Mouse (Mus musculus) liver, postnatal 0 days (tissue): Measurements from ENCODE around the gene Timp3. TPM values are rescaled to one million over a fixed set of nuclear protein-coding genes. Genes with fewer than 3 reads are reported as not detected.

Source experiments
- ATAC-seq: fragments of 200-750 bp; cut with Nextera tagmentation; 2 replicates; pipeline ENCODE4 v1.8.0; 2017; ENCODE audit warnings: mild to moderate bottlenecking, moderate library complexity
- DNase-seq: peaks from one replicate; pipeline ENCODE4 v3.0.0-alpha.2; 2016
- H3K27ac ChIP-seq: fragments of 300-500 bp; sonication (generic); 2 replicates; pipeline ENCODE4 v1.5.1; 2014; ENCODE audit warnings: antibody characterized with exemption, moderate library complexity, mild to moderate bottlenecking, low read depth
- H3K27me3 ChIP-seq: fragments of 300-500 bp; sonication (generic); 2 replicates; pipeline ENCODE4 v1.6.1; 2014; ENCODE audit warnings: low read length, control low read depth, mixed read lengths; ENCODE audit not compliant: insufficient read depth
- H3K36me3 ChIP-seq: fragments of 300-500 bp; sonication (generic); replicated peaks from 2 replicates; pipeline ENCODE4 v1.6.1; 2014; ENCODE audit warnings: mild to moderate bottlenecking, control low read depth, low read length, moderate library complexity, mixed read lengths; ENCODE audit not compliant: insufficient read depth
- H3K4me1 ChIP-seq: fragments of 300-500 bp; sonication (generic); 2 replicates; pipeline ENCODE4 v1.6.1; 2014; ENCODE audit warnings: antibody characterized with exemption, mild to moderate bottlenecking, control low read depth; ENCODE audit not compliant: insufficient read depth
- H3K4me2 ChIP-seq: fragments of 300-500 bp; sonication (generic); 2 replicates; pipeline ENCODE4 v1.6.1; 2014; ENCODE audit warnings: low read depth, mild to moderate bottlenecking, low read length, moderate library complexity, mixed read lengths
- H3K4me3 ChIP-seq: fragments of 300-500 bp; sonication (generic); 2 replicates; pipeline ENCODE4 v1.5.1; 2014; ENCODE audit warnings: low read depth, low read length
- H3K9ac ChIP-seq: fragments of 300-500 bp; sonication (generic); replicated peaks from 2 replicates; pipeline ENCODE4 v1.6.1; 2014; ENCODE audit warnings: mild to moderate bottlenecking, moderate library complexity
- H3K9me3 ChIP-seq: fragments of 300-500 bp; sonication (generic); 2 replicates; pipeline ENCODE4 v1.6.1; 2016; ENCODE audit warnings: mild to moderate bottlenecking, control low read depth, low read length, mixed read lengths
- CTCF ChIP-seq: sonication (generic); IDR thresholded peaks from 2 replicates; pipeline ENCODE4 v1.5.1; 2016; ENCODE audit warnings: antibody characterized with exemption, low read depth
- EP300 ChIP-seq: IDR thresholded peaks from 2 replicates; pipeline ENCODE4 v1.6.1; 2016; ENCODE audit warnings: antibody characterized with exemption, low read depth, mild to moderate bottlenecking
- WGBS: fragments of 180-500 bp; shearing (Covaris S2); extraction: QIAGEN DNeasy Blood & Tissue Kit; methylation state at CpG from one replicate; pipeline ENCODE4 v1.1.7; 2014; ENCODE audit not compliant: insufficient replicate concordance; 5-methylcytosine and 5-hydroxymethylcytosine counted together
- polyA plus RNA-seq: library from polyadenylated mRNA; unstranded; fragments of >200 nt; fragmentation: Nextera tagmentation; extraction: Ambion mirVana; gene quantifications from 2 replicates; pipeline ENCODE4 v1.2.1, GENCODE M21; 2015

The Timp3 gene
- polyA plus RNA-seq, 1 experiment from 2014 or later, result 7.9 TPM

DNA sequence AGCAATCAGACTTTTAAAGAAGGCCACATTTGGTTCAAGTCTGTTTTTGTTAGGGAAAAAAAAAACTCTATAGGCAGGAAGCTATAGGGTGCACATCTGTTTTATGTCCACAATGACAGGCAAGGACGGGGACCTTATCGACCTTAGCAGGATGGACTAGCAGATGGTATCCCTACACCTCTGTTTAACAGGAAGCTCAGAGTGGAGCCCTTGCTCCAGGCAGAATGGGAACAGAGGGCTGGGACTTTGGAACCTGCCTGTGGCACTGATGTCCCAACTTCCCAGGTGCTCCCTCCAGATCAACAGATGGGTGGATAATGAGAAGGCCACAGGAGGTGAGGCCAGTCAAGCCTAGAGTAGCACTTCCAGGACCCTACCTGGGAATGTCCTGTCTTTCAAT lies 80.5 kb downstream of the Timp3 start:
- TF ChIP-seq CTCF (no peak), EP300 (no peak)
- 50% methylated on average over 2 of the region's 2 CpGs for WGBS
- H3K27me3 ChIP-seq, result no peaks in the 10 kb centered on the region
- H3K9me3 ChIP-seq, result no peaks in the 10 kb centered on the region
- no peak for DNase-seq
- H3K4me3 ChIP-seq, result no peak overlapping the region
- no peak overlapping the region for H3K9ac ChIP-seq
- no peaks in the 10 kb centered on the region for H3K36me3 ChIP-seq
- ATAC-seq, result peak; percentile 75
- no peak overlapping the region for H3K27ac ChIP-seq
- no peaks in the 10 kb centered on the region for H3K4me1 ChIP-seq
- no peak overlapping the region for H3K4me2 ChIP-seq

GRCm38 (mm10) chr10:86381150-86381921 lies 81.2 kb downstream of the Timp3 start:
- H3K36me3 ChIP-seq, result no peaks in the 10 kb centered on the region
- H3K4me1 ChIP-seq, result no peaks in the 10 kb centered on the region
- no peak overlapping the region for H3K9ac ChIP-seq
- no peaks in the 10 kb centered on the region for H3K27me3 ChIP-seq
- 72% methylated on average over 9 of the region's 9 CpGs for WGBS
- no peak overlapping the region for H3K4me2 ChIP-seq
- no peak overlapping the region for H3K4me3 ChIP-seq
- ATAC-seq, result no peak
- TF ChIP-seq CTCF, result no peak
- TF ChIP-seq EP300, result no peak
- H3K9me3 ChIP-seq, result no peaks in the 10 kb centered on the region
- no peak for DNase-seq
- H3K27ac ChIP-seq, result no peak overlapping the region

GRCm38 (mm10) chr10:86381922-86382260 lies 81.7 kb downstream of the Timp3 start:
- TF ChIP-seq CTCF (no peak), EP300 (no peak)
- Histone ChIP-seq H3K4me3 (no peak overlapping the region), H3K9ac (no peak overlapping the region), H3K27me3 (no peaks in the 10 kb centered on the region), H3K4me2 (no peak overlapping the region), H3K4me1 (no peaks in the 10 kb centered on the region), H3K27ac (no peak overlapping the region), H3K9me3 (no peaks in the 10 kb centered on the region), H3K36me3 (no peaks in the 10 kb centered on the region)
- ATAC-seq (no peak), DNase-seq (no peak)
- WGBS, result 47% methylated on average over 2 of the region's 2 CpGs

DNA sequence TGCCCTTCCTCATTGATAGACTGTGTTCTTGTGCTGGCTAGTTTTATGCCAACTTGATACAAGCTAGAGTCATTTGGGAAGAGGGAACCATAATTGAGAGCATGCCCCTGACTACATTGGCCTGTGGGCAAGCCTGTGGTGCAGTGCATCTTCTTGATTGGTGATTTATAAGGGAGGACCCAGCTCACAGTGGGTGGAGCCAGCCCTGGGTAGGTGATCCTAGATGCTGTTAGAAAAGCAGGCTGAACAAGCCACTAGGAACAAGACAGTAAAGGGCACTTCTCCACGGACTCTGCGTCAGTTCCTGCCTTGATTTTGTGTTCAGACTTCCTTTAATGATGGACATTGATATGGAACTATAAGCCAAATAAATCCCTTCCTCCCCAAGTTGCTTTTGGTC lies 84.5 kb downstream of the Timp3 start:
- Histone ChIP-seq H3K9ac (no peak overlapping the region), H3K27me3 (no peaks in the 10 kb centered on the region), H3K36me3 (no peaks in the 10 kb centered on the region), H3K9me3 (no peaks in the 10 kb centered on the region), H3K27ac (no peak overlapping the region), H3K4me2 (no peak overlapping the region), H3K4me3 (no peak overlapping the region), H3K4me1 (no peaks in the 10 kb centered on the region)
- WGBS, result 80% methylated on average over 2 of the region's 2 CpGs
- ATAC-seq (no peak), DNase-seq (no peak)
- no peak for TF ChIP-seq CTCF
- TF ChIP-seq EP300, result no peak

GRCm38 (mm10) chr10:86385656-86386055 lies 85.5 kb downstream of the Timp3 start:
- no peak for DNase-seq
- Histone ChIP-seq H3K9ac (no peak overlapping the region), H3K9me3 (no peaks in the 10 kb centered on the region), H3K4me3 (no peak overlapping the region), H3K27ac (no peak overlapping the region), H3K36me3 (no peaks in the 10 kb centered on the region), H3K4me2 (no peak overlapping the region), H3K27me3 (no peaks in the 10 kb centered on the region), H3K4me1 (no peaks in the 10 kb centered on the region)
- no peak for TF ChIP-seq EP300
- TF ChIP-seq CTCF, result no peak
- no peak for ATAC-seq
- 50% methylated on average over 4 of the region's 4 CpGs for WGBS

GRCm38 (mm10) chr10:86386232-86386631 lies 86.1 kb downstream of the Timp3 start:
- no peak overlapping the region for H3K27ac ChIP-seq
- WGBS, result 76% methylated on average over 4 of the region's 4 CpGs
- H3K4me1 ChIP-seq, result no peaks in the 10 kb centered on the region
- no peak overlapping the region for H3K9ac ChIP-seq
- H3K4me3 ChIP-seq, result no peak overlapping the region
- no peak overlapping the region for H3K4me2 ChIP-seq
- TF ChIP-seq CTCF (no peak), EP300 (no peak)
- no peaks in the 10 kb centered on the region for H3K36me3 ChIP-seq
- DNase-seq (no peak), ATAC-seq (no peak)
- no peaks in the 10 kb centered on the region for H3K9me3 ChIP-seq
- H3K27me3 ChIP-seq, result no peaks in the 10 kb centered on the region
